Mouse (Mus musculus): ENCODE measurements around the gene Dnajc13. TPM values are rescaled to one million over a fixed set of nuclear protein-coding genes. Genes with fewer than 3 reads are reported as not detected.

The Dnajc13 gene
- polyA plus RNA-seq, 1 experiment from 2014 or later, result 19.3 TPM

GRCm38 (mm10) chr9:104252637-104253036 lies 10.1 kb downstream of the Dnajc13 start:
- no peak overlapping the region for H3K4me3 ChIP-seq (replicated peaks)
- H3K27ac ChIP-seq (replicated peaks), result no peak overlapping the region
- no peaks in the 10 kb centered on the region for H3K36me3 ChIP-seq
- no peaks in the 10 kb centered on the region for H3K27me3 ChIP-seq (replicated peaks)
- no peak for ATAC-seq (ENCODE audit: low FRiP score)
- no peaks in the 10 kb centered on the region for H3K9me3 ChIP-seq (replicated peaks)
- 97% methylated on average over 3 of the region's 3 CpGs for WGBS
- no peak overlapping the region for H3K9ac ChIP-seq (replicated peaks)
- peaks cover 18% of the 10 kb centered on the region for H3K4me1 ChIP-seq
- no peak overlapping the region for H3K4me2 ChIP-seq

GRCm38 (mm10) chr9:104251687-104252086 lies 11.0 kb downstream of the Dnajc13 start:
- ATAC-seq (ENCODE audit: low FRiP score), result no peak
- Histone ChIP-seq H3K4me3 (replicated peaks) (no peak overlapping the region), H3K9ac (replicated peaks) (no peak overlapping the region), H3K9me3 (replicated peaks) (no peaks in the 10 kb centered on the region), H3K4me2 (no peak overlapping the region), H3K36me3 (no peaks in the 10 kb centered on the region), H3K27ac (replicated peaks) (no peak overlapping the region), H3K27me3 (replicated peaks) (no peaks in the 10 kb centered on the region), H3K4me1 (peaks cover 13% of the 10 kb centered on the region)
- 79% methylated on average over 4 of the region's 4 CpGs for WGBS

DNA sequence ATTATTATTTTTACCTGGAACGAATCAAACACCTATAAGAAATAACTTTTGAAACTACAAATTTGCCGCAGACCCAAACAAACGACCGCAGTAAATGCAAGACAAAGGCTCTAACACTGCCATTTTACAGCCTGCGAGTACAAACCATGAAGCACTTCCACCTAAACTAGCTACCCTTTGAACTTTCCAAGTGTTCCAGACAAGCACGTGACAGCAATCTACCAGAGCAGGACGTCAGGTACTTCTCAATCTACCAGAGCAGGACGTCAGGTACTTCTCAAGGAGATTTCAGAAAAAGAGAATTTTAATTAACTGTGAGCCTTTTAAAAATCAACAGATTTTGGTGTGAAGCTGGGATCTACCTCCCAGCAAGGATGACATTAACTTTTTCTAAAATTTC lies 11.6 kb downstream of the Dnajc13 start:
- H3K9ac ChIP-seq (replicated peaks), result no peak overlapping the region
- no peaks in the 10 kb centered on the region for H3K27me3 ChIP-seq (replicated peaks)
- H3K36me3 ChIP-seq, result peaks cover under 1% of the 10 kb centered on the region; the same call in 1 of the 2 replicates
- ATAC-seq (ENCODE audit: low FRiP score), result no peak
- H3K4me2 ChIP-seq, result no peak overlapping the region
- H3K4me3 ChIP-seq (replicated peaks), result no peak overlapping the region
- no peaks in the 10 kb centered on the region for H3K9me3 ChIP-seq (replicated peaks)
- WGBS, result 44% methylated on average over 8 of the region's 8 CpGs
- H3K4me1 ChIP-seq, result peaks cover 13% of the 10 kb centered on the region
- no peak overlapping the region for H3K27ac ChIP-seq (replicated peaks)

GRCm38 (mm10) chr9:104247307-104247987 lies 15.3 kb downstream of the Dnajc13 start:
- ATAC-seq (ENCODE audit: low FRiP score), result no peak
- Histone ChIP-seq H3K9ac (replicated peaks) (no peak overlapping the region), H3K27ac (replicated peaks) (no peak overlapping the region), H3K36me3 (peaks cover 9% of the 10 kb centered on the region), H3K4me2 (no peak overlapping the region), H3K4me1 (0 out of 2 replicates have a peak, but pooled peaks cover 6% of the 10 kb centered on the region), H3K27me3 (replicated peaks) (no peaks in the 10 kb centered on the region), H3K4me3 (replicated peaks) (no peak overlapping the region), H3K9me3 (replicated peaks) (no peaks in the 10 kb centered on the region)
- WGBS, result 62% methylated on average over 6 of the region's 6 CpGs

- no peak for ATAC-seq (ENCODE audit: low FRiP score)
- H3K9ac ChIP-seq (replicated peaks), result no peak overlapping the region
- WGBS, result 78% methylated on average over 9 of the region's 9 CpGs
- H3K4me1 ChIP-seq, result 0 out of 2 replicates have a peak, but pooled peaks cover 6% of the 10 kb centered on the region
- H3K36me3 ChIP-seq, result peaks cover 11% of the 10 kb centered on the region
- H3K4me2 ChIP-seq, result no peak overlapping the region
- H3K27ac ChIP-seq (replicated peaks), result no peak overlapping the region
- H3K4me3 ChIP-seq (replicated peaks), result no peak overlapping the region
- H3K9me3 ChIP-seq (replicated peaks), result no peaks in the 10 kb centered on the region
- H3K27me3 ChIP-seq (replicated peaks), result no peaks in the 10 kb centered on the region
Measured at GRCm38 (mm10) chr9:104243799-104244466, 18.8 kb downstream of the Dnajc13 start.

DNA sequence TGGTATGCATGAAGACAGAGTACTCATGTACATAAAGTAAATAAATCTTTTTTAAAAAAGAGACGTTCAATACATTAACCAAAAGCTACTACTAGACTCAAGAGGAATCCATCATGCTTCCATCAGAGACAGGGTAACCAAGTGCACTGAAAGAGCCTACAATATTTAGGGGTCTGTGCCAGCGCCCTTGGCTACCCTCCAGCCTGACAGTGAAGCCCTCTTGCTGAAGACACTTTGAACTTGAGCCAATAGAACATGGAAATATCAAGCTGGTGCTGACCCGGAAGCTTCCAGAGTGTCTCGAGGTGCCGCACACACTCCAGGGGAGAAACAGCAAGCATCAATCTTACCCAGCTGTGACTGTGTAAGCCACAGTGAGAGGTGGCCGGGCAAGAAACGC lies 22.6 kb downstream of the Dnajc13 start:
- ATAC-seq (ENCODE audit: low FRiP score), result no peak
- Histone ChIP-seq H3K4me2 (no peak overlapping the region), H3K27me3 (replicated peaks) (no peaks in the 10 kb centered on the region), H3K4me1 (peaks cover 10% of the 10 kb centered on the region), H3K9me3 (replicated peaks) (no peaks in the 10 kb centered on the region), H3K9ac (replicated peaks) (no peak overlapping the region), H3K4me3 (replicated peaks) (no peak overlapping the region), H3K27ac (replicated peaks) (no peak overlapping the region), H3K36me3 (peaks cover 28% of the 10 kb centered on the region)
- WGBS, result 88% methylated on average over 7 of the region's 7 CpGs

DNA sequence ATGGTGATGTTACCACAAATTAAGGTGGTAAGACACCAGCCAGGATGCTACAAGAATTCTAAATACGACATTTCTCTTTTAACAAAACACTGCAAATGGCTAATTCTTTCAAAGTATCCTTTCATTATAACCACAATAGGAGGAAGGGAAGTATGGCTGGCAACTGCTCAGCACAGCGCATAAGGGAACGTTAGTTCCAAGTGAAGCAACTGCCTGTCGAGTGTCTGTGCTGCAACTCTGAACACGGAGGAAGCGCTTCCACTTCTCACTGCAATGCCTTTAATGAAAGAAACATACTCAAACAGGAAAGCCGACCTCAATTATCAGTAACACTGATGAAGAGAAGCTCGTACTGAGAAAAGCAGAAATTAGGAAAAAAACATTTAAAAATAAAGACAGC lies 23.7 kb downstream of the Dnajc13 start:
- Histone ChIP-seq H3K4me3 (replicated peaks) (no peak overlapping the region), H3K4me2 (no peak overlapping the region)
- WGBS, result 90% methylated on average over 8 of the region's 8 CpGs

DNA sequence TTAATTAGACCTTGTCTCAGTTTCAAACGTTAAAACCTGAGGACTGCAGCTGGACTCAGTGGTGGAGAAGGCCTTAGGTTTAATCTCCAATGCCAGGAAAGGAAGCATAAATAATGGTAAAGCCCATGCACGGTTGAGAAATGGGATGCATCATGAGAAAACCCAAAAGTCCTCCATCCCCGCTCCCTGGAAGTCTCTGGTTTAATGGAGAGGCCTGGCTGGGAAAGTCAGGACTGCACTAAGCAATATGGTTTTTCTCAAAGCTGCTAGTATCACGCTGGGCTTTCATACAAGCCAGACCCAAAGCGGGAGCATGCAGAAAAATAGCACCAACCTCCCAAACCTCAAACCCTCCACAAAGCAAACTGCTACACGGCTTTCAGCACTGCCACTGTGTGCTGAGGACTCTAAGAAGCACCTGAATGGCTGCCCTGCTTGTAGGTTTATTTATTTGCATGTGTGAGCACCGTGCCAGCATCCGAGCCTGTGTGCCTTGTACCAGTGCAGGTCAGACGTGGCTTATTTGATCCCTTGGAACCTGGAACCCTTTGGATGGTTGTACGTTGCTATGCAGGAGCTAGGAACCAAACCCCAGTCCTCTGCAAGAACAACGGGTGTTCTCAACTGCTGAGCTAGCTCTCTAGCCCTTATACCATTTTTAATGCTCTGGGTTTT lies 26.3 kb downstream of the Dnajc13 start:
- Histone ChIP-seq H3K4me2 (no peak overlapping the region), H3K9me3 (replicated peaks) (no peaks in the 10 kb centered on the region), H3K4me3 (replicated peaks) (no peak overlapping the region), H3K9ac (replicated peaks) (no peak overlapping the region), H3K36me3 (peaks cover 45% of the 10 kb centered on the region), H3K4me1 (peaks cover 10% of the 10 kb centered on the region), H3K27me3 (replicated peaks) (no peaks in the 10 kb centered on the region), H3K27ac (replicated peaks) (no peak overlapping the region)
- 95% methylated on average over 11 of the region's 11 CpGs for WGBS
- ATAC-seq (ENCODE audit: low FRiP score), result no peak

More for the DNA sequence above, 23.7 kb downstream of the Dnajc13 start:
- Histone ChIP-seq H3K27ac (replicated peaks) (no peak overlapping the region), H3K36me3 (peaks cover 29% of the 10 kb centered on the region), H3K9me3 (replicated peaks) (no peaks in the 10 kb centered on the region), H3K4me1 (peaks cover 10% of the 10 kb centered on the region), H3K27me3 (replicated peaks) (no peaks in the 10 kb centered on the region), H3K9ac (replicated peaks) (no peak overlapping the region)
- no peak for ATAC-seq (ENCODE audit: low FRiP score)

DNA sequence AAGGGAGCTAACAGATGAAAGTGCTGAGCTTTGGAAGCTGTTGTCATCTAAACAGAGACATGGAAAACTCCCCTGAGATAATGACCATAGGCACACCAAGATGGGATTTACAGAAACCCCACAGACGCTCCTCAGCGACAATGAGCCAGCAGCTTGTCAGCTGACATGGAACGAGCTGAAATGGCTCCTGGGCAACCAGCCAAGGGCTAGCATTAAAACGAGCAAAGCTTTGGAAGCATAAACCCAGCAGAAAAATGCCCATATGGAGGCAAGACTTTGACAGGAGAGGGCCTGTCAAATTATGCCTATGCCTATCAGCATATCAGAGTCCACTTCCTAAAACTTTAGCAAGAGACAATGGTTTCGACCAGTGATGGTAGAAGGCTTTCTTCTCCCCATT lies 27.0 kb downstream of the Dnajc13 start:
- 37% methylated on average over 5 of the region's 5 CpGs for WGBS
- Histone ChIP-seq H3K9ac (replicated peaks) (no peak overlapping the region), H3K27ac (replicated peaks) (no peak overlapping the region), H3K9me3 (replicated peaks) (no peaks in the 10 kb centered on the region), H3K27me3 (replicated peaks) (no peaks in the 10 kb centered on the region), H3K4me2 (no peak overlapping the region), H3K36me3 (peaks cover 47% of the 10 kb centered on the region), H3K4me3 (replicated peaks) (no peak overlapping the region), H3K4me1 (peaks cover 10% of the 10 kb centered on the region)
- ATAC-seq (ENCODE audit: low FRiP score), result no peak

GRCm38 (mm10) chr9:104233815-104234214 lies 28.9 kb downstream of the Dnajc13 start:
- no peak for ATAC-seq (ENCODE audit: low FRiP score)
- Histone ChIP-seq H3K4me2 (no peak overlapping the region), H3K27ac (replicated peaks) (no peak overlapping the region), H3K4me1 (peaks cover 10% of the 10 kb centered on the region), H3K36me3 (peaks cover 63% of the 10 kb centered on the region), H3K4me3 (replicated peaks) (no peak overlapping the region), H3K9me3 (replicated peaks) (no peaks in the 10 kb centered on the region), H3K9ac (replicated peaks) (no peak overlapping the region), H3K27me3 (replicated peaks) (no peaks in the 10 kb centered on the region)
- WGBS, result 88% methylated on average over 1 of the region's 1 CpGs

DNA sequence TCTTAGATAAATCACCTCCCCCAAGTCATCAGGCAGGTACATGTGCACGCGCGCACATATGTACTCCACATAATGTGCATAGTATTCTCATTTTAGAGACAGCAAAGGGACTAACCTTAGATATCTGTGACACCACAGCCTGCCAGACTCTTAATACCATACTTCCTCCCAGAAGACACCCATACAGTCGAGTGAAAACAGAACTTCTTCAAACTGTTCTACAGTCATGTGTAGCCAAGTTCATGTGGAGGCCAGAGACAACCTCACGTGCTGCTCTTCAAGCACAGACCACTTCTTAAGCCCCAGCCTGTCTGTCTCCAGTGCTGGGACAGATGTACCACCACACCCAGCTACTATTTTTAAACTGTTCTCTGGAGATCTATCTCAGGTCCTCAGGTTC lies 29.7 kb downstream of the Dnajc13 start:
- H3K4me1 ChIP-seq, result peaks cover 10% of the 10 kb centered on the region
- 98% methylated on average over 5 of the region's 5 CpGs for WGBS

DNA sequence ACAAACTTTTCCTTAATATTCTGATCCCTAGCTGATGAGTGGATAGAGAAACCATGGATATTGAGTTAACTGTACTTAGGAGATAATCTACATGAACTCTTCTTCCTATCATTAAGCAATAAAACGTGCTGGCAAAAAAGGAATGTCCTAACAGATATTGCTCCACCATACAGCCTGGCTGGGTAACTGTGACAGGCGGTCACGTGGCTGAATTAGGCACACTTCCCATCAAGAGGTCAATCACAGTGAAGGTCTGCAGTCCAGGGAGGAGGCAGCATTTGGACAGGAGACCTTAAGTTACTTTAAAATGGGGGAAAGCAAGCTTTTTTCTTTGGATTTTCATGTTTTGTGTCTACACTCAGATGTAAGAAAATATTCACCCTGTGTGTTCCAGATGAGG lies 30.7 kb downstream of the Dnajc13 start:
- H3K36me3 ChIP-seq, result peaks cover 67% of the 10 kb centered on the region
- no peak for ATAC-seq (ENCODE audit: low FRiP score)

More for the DNA sequence above, 29.7 kb downstream of the Dnajc13 start:
- H3K36me3 ChIP-seq, result peaks cover 71% of the 10 kb centered on the region
- H3K4me3 ChIP-seq (replicated peaks), result no peak overlapping the region
- H3K9me3 ChIP-seq (replicated peaks), result no peaks in the 10 kb centered on the region
- no peak overlapping the region for H3K27ac ChIP-seq (replicated peaks)
- H3K4me2 ChIP-seq, result no peak overlapping the region
- no peak overlapping the region for H3K9ac ChIP-seq (replicated peaks)
- H3K27me3 ChIP-seq (replicated peaks), result no peaks in the 10 kb centered on the region
- ATAC-seq (ENCODE audit: low FRiP score), result no peak

More for the DNA sequence above, 30.7 kb downstream of the Dnajc13 start:
- H3K27me3 ChIP-seq (replicated peaks), result no peaks in the 10 kb centered on the region
- 85% methylated on average over 3 of the region's 3 CpGs for whole genome bisulfite sequencing
- no peak overlapping the region for H3K27ac ChIP-seq (replicated peaks)
- H3K9me3 ChIP-seq (replicated peaks), result no peaks in the 10 kb centered on the region
- peaks cover 10% of the 10 kb centered on the region for H3K4me1 ChIP-seq
- no peak overlapping the region for H3K4me2 ChIP-seq
- H3K9ac ChIP-seq (replicated peaks), result no peak overlapping the region
- no peak overlapping the region for H3K4me3 ChIP-seq (replicated peaks)

All from neural tube, embryonic 15.5 days (tissue).